Mouse (Mus musculus) lung, adult 2 months (tissue): Measurements from ENCODE around the gene C1ql2. TPM values are rescaled to one million over a fixed set of nuclear protein-coding genes. Genes with fewer than 3 reads are reported as not detected.

Source experiments
- DNase-seq: peaks from one replicate; pipeline ENCODE4 v3.0.0; 2022
- H3K4me1 ChIP-seq: fragments of 200-500 bp; 2 replicates; pipeline ENCODE4 v1.6.1; 2011; ENCODE audit warnings: low read length; ENCODE audit not compliant: control insufficient read depth, insufficient read depth
- H3K4me3 ChIP-seq: fragments of 200-500 bp; replicated peaks from 2 replicates; pipeline ENCODE3; 2011; ENCODE audit warnings: low read depth, mild to moderate bottlenecking, control low read depth, low read length; ENCODE audit errors: extremely low read depth
- CTCF ChIP-seq: fragments of 200-500 bp; IDR thresholded peaks from 2 replicates; pipeline ENCODE4 v1.5.1; 2011; ENCODE audit warnings: mild to moderate bottlenecking, low read length, control low read depth; ENCODE audit not compliant: insufficient read depth
- POLR2A ChIP-seq: fragments of 200-500 bp; IDR thresholded peaks from 2 replicates; pipeline ENCODE4 v1.6.1; 2011; ENCODE audit warnings: low read depth, mild to moderate bottlenecking, control low read depth, low read length, borderline replicate concordance; ENCODE audit errors: extremely low read depth
- WGBS: fragments of 180-500 bp; shearing (Covaris S2); methylation state at CpG from one replicate; pipeline ENCODE4 v1.1.7; 2018; 5-methylcytosine and 5-hydroxymethylcytosine counted together
- polyA plus RNA-seq: library from polyadenylated mRNA; depleted of rRNA; stranded (reverse); fragments of >200 nt; gene quantifications from 2 replicates; pipeline ENCODE4 v1.2.3, GENCODE M21; 2012; rRNA removed

Gene C1ql2
- polyA plus RNA-seq: 0.10 and 0.12 TPM in 2 replicates

DNA sequence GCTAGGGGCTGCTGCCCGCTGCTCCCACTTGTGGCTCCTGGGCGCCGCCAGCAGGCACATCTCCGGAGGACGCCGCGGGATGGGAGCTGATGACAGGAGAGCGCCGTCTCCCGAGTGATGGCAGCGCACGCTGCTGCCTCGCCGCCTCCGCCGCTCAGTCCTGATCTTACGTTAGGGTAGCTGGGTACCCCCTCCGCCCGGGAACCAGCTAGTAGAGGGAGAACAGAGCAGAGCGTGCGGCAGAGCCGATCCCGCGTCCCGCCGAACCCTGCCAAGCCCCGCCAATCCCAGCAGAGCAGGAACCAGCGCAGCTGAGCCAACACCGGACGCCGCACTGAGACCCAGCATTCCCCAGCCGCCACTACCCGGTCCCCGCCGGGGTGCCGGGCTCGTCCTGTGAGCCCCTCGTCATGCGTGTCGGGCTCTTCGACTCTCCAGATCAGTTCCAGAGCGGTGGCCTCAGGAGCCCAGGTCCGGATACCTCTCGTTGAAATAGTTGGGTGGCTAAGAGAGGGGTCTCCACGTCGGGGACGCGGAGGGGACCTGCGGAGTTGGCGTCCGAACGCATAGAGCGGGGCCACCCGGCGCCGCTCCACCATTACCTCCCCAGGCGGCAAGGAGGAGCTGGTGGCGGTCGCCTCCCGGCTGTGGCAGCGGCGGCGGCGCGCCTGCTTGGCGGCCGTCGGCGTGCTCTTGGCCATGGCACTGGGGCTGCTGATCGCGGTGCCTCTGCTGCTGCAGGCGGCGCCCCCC lies at the start of gene C1ql2:
Gene C1ql2, plus strand, starts transcription at position 164 of the 753 bp plus-strand sequence.
- TF ChIP-seq POLR2A: no peak
- no peak for TF ChIP-seq CTCF
- no peak for DNase-seq
- under 1% methylated on average over 71 of the region's 73 CpGs for WGBS
- Histone ChIP-seq H3K4me3 (no peak within 1 kb of the TSS), H3K4me1 (no peaks in the 10 kb centered on the region)

- TF ChIP-seq CTCF (no peak), POLR2A (no peak)
- DNase-seq: no peak
- 91% methylated on average over 3 of the region's 3 CpGs for WGBS
- Histone ChIP-seq H3K4me1 (no peaks in the 10 kb centered on the region), H3K4me3 (no peak overlapping the region)
Observed at GRCm38 (mm10) chr1:120291709-120292108, 48.7 kb upstream of the C1ql2 start.

GRCm38 (mm10) chr1:120293803-120294202 lies 46.6 kb upstream of the C1ql2 start:
- DNase-seq: no peak
- no peaks in the 10 kb centered on the region for H3K4me1 ChIP-seq
- TF ChIP-seq POLR2A: no peak
- TF ChIP-seq CTCF: no peak
- 24% methylated on average over 1 of the region's 1 CpGs for WGBS
- no peak overlapping the region for H3K4me3 ChIP-seq

DNA sequence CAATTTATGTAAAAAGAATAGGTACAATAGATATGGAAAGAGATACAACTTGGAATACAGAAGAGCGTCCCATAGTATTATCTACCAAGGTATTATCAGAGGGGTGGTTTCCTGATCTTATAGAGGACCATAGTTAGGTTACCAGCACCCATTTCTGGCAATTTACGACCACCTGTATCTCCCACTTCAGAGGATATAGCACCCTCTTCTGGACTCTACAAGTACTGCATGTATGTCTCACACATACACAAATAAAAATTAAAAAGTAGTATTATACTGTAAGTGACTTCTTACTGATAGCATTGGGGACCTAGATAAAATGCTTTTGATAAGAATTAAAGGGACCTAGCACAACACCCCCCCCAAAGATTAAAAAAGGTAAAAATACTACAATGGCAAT lies 43.4 kb upstream of the C1ql2 start:
- Histone ChIP-seq H3K4me1 (no peaks in the 10 kb centered on the region), H3K4me3 (no peak overlapping the region)
- DNase-seq: no peak
- TF ChIP-seq POLR2A: no peak
- TF ChIP-seq CTCF: no peak
- WGBS: 87% methylated on average over 2 of the region's 2 CpGs

- H3K4me1 ChIP-seq: no peaks in the 10 kb centered on the region
- 38% methylated on average over 2 of the region's 2 CpGs for WGBS
- TF ChIP-seq CTCF: no peak
Observed at GRCm38 (mm10) chr1:120305801-120306200, 34.6 kb upstream of the C1ql2 start.

DNA sequence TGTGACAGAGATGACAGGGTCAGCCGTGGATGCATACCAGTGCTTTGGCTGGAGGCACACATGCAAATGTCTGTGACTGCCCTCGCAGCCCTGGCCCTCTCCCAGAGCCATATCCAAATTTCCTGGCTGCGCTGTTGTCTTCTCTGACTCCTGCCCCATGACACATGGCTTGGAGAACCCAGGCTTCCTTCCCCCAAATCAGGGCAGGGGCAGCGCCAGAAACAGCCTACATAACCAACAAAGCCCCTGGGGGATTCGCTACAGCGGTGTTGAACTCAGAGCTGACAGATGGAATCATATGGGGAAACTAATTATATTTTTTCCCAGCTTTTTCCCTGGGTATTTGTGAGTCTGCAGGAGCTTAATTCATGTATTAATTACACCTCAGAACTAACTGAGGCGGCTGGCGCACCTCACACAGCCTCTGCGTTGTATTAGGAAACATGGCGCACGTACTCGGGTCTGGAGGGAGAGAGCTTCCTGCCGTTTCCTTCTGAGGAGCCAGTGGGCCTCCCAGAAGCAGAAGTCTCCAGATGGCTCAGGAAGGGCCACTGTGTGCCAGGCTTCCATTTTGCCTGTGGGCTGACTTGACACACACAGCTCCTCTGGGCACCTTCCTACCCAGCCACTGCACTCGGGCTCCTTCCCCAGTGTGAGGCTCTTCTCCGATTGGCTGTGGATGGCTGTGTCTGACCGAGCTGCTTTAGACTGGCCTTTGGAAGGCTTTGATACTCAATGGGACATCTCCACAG lies 18.9 kb upstream of the C1ql2 start:
- no peaks in the 10 kb centered on the region for H3K4me1 ChIP-seq
- DNase-seq: no peak
- WGBS: 86% methylated on average over 16 of the region's 16 CpGs
- no peak overlapping the region for H3K4me3 ChIP-seq
- TF ChIP-seq CTCF (no peak), POLR2A (no peak)

More at GRCm38 (mm10) chr1:120305801-120306200, 34.6 kb upstream of the C1ql2 start:
- H3K4me3 ChIP-seq: no peak overlapping the region
- DNase-seq: no peak

- Histone ChIP-seq H3K4me1 (no peaks in the 10 kb centered on the region), H3K4me3 (no peak overlapping the region)
- no peak for DNase-seq
- WGBS: 83% methylated on average over 5 of the region's 5 CpGs
- TF ChIP-seq CTCF (no peak), POLR2A (no peak)
Observed at GRCm38 (mm10) chr1:120323131-120323561, 17.2 kb upstream of the C1ql2 start.

GRCm38 (mm10) chr1:120327714-120328113 lies 12.7 kb upstream of the C1ql2 start:
- peak; percentile 51 for DNase-seq
- Histone ChIP-seq H3K4me1 (no peaks in the 10 kb centered on the region), H3K4me3 (no peak overlapping the region)
- 12% methylated on average over 6 of the region's 6 CpGs for WGBS
- TF ChIP-seq CTCF (peak; percentile 66), POLR2A (no peak)

DNA sequence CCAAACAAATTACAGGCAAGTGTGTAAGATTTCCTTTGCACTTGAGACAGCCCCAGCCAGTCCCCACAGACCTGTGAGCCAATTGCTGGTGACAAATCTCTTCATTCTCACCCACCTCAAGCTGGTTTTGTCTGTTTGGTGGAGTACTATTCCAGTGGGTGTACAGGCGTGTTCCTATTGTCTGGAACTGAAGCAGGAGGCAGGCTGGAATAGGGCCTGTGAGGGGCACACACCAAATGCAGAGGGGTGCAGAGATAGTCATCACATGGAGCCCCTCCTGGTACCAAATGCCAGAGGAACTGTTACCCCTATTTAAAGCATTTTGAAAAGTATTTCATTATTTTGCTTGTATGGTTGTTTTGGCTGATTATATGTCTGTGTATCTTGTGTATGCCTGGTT lies 12.2 kb upstream of the C1ql2 start:
- DNase-seq: no peak
- Histone ChIP-seq H3K4me3 (no peak overlapping the region), H3K4me1 (no peaks in the 10 kb centered on the region)
- 38% methylated on average over 1 of the region's 1 CpGs for WGBS
- TF ChIP-seq CTCF (no peak), POLR2A (no peak)

DNA sequence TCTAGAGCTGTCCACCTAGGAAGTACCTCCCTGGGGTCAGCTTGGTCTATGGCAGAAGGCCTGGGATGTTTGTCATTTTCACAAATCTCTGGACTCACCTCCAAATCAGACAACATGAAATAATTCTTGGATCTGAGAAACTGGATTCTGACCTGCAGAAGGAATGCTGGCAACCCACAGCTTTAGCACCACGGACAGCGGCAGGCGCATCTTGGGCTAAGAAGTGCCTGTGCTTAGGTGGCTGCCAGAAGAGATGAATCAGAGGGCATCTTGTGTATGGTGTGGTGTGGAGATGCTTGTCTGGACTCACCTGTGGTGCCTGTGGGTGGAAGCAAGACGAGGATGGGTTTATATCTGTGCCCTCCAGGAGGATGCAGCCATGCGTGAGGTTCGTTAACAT lies 8.5 kb upstream of the C1ql2 start:
- TF ChIP-seq CTCF (no peak), POLR2A (no peak)
- H3K4me3 ChIP-seq: no peak overlapping the region
- WGBS: 42% methylated on average over 6 of the region's 6 CpGs
- no peaks in the 10 kb centered on the region for H3K4me1 ChIP-seq
- DNase-seq: peak; percentile 9
